Mouse (Mus musculus) thymus, adult 2 months (tissue): ENCODE data around the gene Fam228b.
"Not testable (repeated sequence)": the region's sequence is repeated elsewhere in the genome, so short reads cannot be mapped to it uniquely, and the experiment has no call there.

Experiments
- CTCF ChIP-seq: fragments of 200-500 bp; IDR thresholded peaks from 2 replicates; pipeline ENCODE4 v1.5.1; 2012; ENCODE audit warnings: mild to moderate bottlenecking, control low read depth, low read length, moderate library complexity, borderline replicate concordance; ENCODE audit not compliant: control insufficient read depth, poor library complexity, insufficient read depth; ENCODE audit errors: extremely low read depth
- POLR2A ChIP-seq: fragments of 200-500 bp; IDR thresholded peaks from 2 replicates; pipeline ENCODE4 v1.6.1; 2012; ENCODE audit warnings: mild to moderate bottlenecking, low read length, control low read depth, moderate library complexity; ENCODE audit not compliant: control insufficient read depth, poor library complexity, insufficient read depth; ENCODE audit errors: extremely low read depth

DNA sequence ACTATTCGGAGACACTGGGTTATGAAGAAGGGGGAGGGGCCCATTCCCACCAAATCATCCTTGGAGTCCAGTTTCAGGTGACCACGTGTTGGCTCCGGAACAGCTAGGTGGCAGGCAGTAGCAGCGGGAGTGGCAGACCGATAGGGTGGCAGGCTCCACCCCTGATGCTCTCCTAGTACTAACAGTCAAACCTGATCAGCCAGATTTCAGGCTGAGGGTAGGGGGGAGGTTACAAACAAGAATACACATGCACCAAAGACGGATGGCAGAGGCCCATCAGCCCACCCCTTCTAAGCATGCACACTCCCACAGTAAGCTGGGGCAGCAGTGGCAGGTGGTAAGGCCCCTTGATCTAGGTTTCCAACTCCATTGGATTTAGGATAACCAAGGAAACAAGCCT is 28.4 kb upstream of the Fam228b start:
- not testable (repeated sequence) for TF ChIP-seq CTCF, POLR2A
